Mouse (Mus musculus) bone marrow, adult 2 months (tissue): ENCODE data around the gene Zfp866.

ENCODE experiments used
- CTCF ChIP-seq: fragments of 200-500 bp; IDR thresholded peaks from 2 replicates; pipeline ENCODE4 v1.5.1; 2011; ENCODE audit warnings: low read length, control low read depth; ENCODE audit not compliant: control insufficient read depth, insufficient read depth
- POLR2A ChIP-seq: fragments of 200-500 bp; IDR thresholded peaks from 2 replicates; pipeline ENCODE4 v1.6.1; 2011; ENCODE audit warnings: low read depth, mild to moderate bottlenecking, control low read depth, low read length, borderline replicate concordance; ENCODE audit not compliant: control insufficient read depth

DNA sequence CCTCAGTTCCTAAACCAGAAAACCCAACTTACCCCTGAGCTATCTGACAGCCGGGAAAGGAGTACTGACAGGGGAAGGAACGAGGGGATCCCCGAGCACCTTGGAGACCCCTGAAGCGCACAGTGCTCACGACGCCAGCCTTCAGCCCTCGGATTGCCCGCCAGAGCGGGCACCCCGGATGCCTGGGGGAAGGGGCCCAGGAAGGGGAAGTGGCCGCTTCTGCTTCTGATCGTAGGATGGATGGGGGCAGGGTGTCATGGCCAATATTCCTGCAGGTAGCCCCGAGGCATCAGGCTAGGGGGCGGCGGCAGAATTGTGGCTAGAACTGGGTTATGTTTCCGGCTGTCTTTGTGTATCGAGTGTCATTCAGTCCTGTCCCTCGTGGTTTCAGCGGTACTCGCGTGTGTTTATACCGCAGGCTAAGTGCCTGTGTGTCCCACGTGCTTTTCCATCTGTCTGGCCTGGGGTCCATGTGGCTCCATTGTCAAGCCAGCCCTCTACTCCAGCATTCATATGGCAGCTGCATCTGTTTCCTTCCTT is 18.0 kb upstream of the Zfp866 start:
- TF ChIP-seq CTCF = no peak
- TF ChIP-seq POLR2A = no peak
